Mouse (Mus musculus): ENCODE measurements at regions not wholly inside any gene's neighbourhood (a gene's known extent, or its start where the extent isn't known, plus 50 kb on each side); places are given as distances from the start of the nearest gene placed in this dataset.
"Not testable (repeated sequence)": the region's sequence is repeated elsewhere in the genome, so short reads cannot be mapped to it uniquely, and the experiment has no call there.

DNA sequence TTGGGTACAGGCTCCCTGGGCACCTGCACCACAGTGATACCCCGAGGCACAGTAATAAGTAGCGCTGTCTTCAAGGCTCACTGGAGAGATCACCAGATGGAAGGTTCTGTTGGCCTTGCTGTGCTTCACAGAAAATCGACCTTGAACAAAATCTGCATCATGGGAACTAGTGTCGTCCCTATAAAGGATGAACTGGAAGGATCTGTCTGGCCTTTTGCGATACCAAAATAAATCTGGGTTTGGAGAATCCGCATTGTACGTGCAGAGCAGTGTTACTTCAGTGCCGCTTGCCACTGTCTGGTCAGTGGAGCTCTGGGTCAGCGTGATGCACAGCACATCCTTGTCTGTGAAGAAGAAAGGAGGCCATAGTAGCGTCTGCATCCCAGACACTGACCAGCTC is 105.3 kb downstream of the Dad1 start:
- DNase-seq (ENCODE audit: low read depth) = no peak

DNA sequence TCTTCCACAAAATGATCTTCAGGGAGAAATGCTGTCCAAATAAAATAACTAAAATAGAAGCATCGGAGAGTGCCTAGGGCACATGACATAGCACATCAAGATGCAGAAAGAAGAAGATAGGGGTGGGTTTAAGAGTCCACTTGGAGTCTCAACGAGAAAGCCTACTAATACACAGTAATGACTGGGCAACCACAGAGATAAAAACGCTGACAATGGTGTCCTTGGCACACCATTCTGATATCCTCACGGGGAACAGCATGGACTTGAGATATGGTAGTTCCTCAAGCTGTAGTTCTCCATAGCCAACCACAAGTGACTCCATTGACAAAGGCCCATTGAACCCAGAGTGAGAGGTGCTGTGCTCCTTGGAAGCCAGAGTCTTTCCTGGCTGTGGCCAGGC is 105.8 kb downstream of the Dad1 start:
- DNase-seq (ENCODE audit: low read depth) = no peak

DNA sequence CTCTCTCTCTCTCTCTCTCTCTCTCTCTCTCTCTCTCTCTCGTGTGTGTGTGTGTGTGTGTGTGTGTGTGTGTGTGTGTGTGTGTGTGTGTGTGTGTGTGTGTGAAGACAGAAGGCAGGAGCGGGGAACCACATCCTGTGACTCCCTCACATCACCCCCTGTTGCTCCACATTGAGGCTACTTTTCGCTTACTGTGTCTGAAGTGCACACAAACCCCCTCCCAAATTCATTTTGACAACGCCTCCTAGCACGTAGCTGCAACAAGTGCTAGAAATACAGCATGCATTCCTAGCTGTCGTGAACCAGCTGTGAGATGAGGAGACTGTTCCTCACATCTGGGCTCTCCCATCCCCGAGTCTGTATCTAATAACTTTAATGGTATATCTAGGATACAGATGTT is 106.4 kb downstream of the Dad1 start:
- DNase-seq (ENCODE audit: low read depth) = peak; percentile 63

DNA sequence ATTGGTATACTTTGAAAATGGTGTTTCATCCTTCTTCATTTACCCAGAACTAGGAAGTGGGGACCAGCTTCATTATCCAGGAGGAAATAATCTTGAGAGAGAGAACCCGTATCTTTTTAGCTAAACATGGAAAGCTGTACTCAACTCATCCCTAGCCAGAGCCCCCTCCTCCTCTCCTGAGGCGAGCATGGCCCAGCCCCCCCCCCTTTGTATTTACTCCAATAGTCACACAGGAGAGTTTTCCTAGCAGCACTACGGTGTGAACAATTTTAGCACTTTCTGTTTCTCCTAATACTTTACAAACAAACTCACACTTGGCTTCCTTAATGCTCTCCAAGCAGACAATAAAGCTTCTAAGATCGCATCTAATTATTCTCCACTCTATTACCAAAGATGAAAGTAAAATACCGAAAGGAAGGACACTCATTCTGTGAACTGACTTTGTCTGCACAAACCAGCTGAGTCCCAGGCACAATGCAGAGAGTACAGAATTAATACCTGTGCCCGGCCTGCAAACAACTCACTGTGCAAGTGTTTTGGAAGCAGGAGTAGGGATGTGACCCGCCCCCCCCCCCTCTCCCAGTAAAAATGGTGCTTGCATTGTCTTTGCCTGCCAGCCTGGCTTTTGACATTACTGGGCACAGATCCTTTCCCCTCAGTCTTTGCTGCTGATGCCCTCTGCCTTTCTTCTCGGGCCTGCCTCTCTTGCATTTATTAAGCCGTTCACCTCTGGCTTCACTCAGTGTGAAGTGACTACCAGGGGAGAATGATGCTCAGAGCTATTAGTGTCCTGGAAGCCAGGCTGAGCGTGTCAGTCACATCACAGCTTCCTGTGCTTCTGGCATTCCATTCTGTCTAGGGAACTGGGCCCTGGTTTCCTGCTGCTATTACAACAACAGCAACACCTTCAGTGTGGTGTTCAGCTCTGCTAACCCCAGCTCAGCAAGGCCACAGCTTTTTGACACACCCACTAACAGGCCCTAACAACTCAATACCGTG is 107.9 kb downstream of the Dad1 start:
- DNase-seq (ENCODE audit: low read depth) = no peak

DNA sequence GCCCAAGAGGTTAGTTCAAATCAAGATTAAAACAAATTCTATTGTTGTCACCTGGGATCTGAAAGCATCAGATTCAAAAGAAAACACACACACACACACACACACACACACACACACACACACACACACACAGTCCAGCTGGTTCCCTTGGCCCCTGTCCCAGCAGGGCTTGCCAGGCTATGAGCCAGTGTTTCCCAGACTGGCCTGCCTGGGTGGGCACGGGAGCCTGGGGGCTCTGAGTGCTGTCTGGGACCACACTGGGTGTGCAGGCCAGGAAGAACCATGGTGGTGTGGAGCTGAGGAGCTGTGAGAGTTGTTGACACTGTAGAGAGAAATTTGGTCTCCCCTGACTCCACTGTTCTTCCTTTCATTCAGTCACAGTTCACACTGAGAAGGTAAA is 110.1 kb downstream of the Dad1 start:
- DNase-seq (ENCODE audit: low read depth) = peak; percentile 0

DNA sequence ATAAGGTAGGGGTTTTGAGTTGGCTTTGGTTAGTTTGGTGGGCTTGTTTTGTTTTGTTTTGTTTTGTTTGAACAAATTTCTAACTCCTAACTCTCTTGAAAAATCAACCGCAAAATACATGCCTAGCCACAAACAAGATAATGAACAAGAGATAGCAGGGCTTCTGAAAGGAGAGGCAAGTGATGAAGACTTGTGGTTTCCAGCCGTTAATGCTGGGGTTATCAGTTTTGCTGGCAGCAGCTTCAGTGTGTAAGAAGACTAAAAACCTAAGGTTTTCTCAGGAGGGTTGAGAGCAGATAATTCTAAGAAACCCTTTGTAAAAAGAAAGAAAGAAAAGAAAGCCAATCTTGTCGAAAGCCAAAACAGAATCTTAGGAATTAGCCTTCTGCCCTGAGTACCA is 115.6 kb downstream of the Dad1 start:
- DNase-seq (ENCODE audit: low read depth) = peak; percentile 15

DNA sequence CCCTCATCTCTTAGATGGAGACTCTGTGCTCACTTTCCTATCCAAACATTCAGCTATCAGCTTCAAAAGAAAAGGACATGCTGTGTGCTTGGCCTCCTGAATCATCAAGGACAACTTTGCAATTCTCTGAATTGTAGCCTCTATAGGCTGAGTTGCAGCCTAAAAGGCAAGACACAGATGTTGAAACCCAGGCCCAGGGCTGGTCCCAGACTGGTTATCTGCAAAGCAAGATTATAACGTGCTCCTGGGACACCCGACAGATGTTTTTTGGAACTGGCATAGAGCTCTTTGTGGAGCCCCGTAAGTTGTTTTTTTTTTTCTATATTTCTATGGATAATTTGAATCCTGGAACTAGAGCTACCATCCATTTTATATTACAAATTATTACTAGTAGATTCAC is 117.4 kb downstream of the Dad1 start:
- peak; percentile 2 for DNase-seq (ENCODE audit: low read depth)

DNA sequence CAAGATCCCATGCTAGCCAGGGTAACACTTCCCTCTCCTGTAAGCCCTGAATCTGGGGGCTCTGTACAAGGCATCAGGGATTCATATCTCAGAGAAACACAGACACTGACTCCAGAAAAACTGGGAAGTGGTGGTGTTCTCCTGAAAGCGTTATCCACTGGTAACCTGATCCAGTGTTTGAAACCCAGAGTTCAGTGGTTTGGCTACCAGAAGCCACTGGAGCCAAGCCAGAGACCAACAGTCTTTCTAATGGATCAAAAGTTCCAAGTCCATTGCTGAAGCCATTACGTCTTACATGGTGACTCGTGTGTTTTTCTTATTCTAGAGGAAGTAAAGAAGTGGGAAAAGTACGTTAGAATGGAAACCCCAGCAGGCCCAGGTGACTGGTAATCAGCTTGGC is 125.6 kb downstream of the Dad1 start:
- no peak for DNase-seq (ENCODE audit: low read depth)

DNA sequence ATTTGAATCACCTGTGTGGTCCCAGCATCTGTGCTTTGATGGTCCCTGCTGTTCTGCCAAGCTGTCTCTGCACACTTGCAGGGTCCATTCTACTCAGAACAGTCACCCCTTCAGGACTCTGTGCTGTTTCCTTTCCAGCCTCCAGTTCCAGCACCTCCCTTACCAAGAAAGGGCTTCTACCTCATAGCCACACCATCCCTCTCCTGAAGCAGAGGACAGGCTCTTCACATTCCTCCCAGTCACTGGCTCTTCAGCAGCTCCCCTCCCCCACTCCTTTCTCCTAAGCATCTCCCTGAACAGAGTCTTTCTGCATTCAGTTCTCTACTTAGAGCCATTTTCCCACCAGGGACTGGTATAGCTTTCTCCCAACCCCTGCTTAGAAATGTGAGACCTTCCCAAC is 128.4 kb downstream of the Dad1 start:
- DNase-seq (ENCODE audit: low read depth) = no peak

DNA sequence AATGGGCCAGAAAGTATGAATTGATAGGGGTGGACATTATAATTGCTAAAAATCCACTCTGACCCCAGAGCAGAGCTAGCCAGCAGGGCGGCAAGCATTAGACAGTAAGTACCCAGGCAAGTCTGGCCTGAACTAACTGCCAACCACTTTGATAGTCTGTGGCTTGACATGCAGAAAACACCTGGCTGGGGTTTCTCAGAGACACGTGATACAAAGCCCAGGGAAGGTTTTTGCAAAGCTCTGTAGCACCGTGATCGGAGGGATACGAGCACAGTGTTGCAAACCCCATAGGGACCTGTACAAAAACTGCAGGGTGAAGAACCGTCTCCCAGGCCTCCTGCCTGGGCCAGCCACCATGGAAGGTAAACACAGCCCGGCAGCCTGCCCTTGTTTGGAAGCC is 131.9 kb downstream of the Dad1 start:
- DNase-seq (ENCODE audit: low read depth) = no peak

DNA sequence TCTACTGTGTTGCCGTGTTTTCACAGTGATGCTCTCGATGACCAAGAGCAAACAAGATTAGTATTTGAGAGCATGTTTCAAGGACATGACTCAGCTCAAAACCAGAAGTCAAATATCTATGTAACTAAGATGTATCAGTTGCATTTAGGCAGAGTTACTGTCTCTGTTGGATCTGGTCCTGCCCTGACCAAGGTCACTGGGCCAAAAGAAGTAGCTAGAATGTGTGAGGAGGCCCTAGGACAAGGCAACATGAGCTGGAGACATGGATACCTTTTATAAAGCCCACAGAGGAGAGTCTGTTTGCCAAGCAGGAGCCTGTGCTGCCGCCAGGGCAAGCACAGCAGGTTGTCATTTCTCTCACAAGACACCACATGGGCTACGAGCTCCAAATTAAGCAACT is 132.6 kb downstream of the Dad1 start:
- DNase-seq (ENCODE audit: low read depth) = no peak

DNA sequence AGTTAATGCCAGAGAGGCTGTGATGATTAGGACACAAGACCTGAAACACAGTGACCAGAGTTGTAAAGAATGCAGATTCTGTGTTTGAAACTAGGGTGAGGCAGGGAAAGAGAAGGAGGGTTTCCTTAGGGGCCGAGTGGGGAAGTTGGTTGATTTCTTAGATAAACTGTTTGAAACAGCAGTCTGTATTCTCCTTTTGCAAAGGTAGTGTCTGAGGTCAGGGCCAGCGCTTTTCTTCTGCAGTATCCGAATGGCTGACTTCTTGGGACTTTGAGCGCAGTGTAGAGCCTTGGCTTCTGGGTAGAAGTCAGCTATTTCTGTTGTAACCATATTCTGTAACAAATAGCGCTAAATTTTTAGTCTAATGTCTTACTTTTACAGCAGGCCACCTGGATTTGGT is 133.7 kb downstream of the Dad1 start:
- no peak for DNase-seq (ENCODE audit: low read depth)

DNA sequence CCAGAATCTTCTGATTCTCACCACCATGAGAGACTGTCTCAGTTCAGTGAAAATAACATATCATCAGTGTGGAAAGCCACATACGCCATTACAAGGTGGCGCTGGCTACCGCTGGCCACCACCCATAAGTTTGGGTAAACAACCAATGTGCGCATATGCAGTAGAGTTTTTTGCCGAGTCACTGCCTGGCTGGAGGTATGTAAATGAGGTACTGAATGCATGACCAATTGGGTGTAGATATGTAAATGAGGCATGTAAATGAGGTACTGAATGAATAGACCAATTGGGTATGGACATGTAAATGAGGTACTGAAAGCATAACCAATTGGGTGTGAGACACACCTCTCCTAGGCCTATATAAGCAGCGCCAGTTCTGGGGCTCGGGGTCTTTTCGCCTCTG is 136.3 kb downstream of the Dad1 start:
- DNase-seq (ENCODE audit: low read depth) = not testable (repeated sequence)

DNA sequence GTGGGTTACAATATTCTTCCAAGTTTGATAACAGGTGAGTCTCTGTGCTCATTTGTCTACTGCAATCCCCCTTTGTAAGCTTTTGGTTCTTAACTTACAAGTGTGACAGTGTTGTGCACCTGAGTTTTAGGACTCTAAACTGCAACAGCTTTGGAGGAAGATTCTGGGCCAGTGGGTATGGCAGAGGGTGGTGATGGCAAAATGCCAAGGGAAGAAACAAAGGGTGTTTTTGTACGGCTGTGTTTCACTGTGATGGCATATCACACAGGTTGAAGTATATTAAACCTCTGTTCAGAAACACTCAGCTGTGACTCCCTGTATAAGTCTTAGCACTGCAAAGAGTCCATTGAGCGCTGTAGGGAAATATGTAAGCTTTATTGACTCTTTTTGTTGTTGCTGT is 140.7 kb downstream of the Dad1 start:
- DNase-seq (ENCODE audit: low read depth) = no peak

DNA sequence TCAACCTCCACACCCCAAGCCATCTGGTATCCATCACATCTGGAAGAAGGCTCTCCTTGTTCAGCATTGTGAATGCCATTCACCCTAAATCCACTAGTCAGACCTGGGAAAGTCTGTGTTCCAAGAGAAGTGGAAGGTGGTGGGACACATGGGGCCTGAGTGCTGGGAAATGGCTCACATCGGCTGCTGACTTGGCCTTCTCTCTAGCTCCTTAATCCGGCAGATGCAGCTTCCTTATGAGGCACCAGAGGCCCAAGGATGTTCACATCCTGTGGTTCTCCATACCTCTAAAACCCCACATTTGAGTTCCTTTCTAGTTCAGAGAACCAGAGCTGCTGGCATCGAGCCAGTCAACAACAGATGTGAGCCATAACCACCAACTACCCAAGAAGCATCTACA is 142.9 kb downstream of the Dad1 start:
- DNase-seq (ENCODE audit: low read depth) = peak; percentile 33

DNA sequence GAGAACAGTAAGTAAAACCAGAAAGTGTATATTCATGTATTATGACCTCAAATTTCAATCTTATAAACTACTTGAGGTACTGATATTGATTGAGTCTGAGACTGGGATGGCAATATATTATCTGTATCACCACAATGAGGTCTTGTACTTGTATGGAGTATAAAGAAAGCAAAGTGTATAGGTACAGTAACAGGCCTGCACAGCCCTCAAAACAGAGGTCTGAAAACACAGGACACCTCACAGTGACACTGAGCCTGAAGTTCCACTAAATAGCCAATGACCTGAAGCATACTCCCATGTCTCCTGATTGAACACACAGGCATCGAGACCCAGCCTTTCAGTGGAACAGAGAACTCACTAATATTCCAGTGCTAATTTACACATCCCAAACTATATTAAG is 144.8 kb downstream of the Dad1 start:
- no peak for DNase-seq (ENCODE audit: low read depth)

DNA sequence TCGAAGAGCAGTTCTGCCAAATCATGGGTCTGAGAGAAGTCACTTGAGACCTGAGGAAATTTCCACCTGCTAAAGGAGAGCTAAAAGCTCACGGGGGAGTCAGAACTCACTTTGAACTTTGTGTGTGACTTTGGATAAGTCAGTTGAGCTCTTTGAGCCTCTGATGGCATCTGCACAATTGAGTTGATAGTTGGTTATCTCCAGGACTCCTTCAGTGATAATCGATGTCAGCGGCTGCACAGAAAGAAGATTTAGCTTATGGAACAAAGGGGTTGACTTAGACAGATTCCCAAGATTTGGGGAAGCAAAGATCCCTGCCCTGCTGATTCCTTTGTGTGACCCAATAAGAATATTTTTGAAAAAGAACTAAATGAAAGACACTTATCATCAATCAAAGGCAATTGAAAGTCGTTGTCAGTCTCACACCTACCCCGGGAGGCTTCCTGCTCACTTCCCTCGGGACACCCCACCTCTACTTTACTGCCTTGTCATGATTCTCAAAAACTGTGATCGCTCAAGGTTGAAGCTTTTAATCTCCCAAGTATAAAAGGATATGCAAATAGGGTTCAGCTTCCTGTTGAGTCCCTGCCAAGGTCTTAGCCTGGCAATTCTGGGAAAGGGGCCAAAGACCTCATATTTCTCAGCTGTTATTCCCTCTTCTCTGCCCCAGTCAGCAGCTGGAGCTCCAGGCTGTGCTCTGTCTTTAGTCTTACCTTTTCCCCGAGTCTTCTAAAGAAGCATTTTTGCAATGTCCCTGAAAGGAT is 145.4 kb downstream of the Dad1 start:
- DNase-seq (ENCODE audit: low read depth) = no peak

DNA sequence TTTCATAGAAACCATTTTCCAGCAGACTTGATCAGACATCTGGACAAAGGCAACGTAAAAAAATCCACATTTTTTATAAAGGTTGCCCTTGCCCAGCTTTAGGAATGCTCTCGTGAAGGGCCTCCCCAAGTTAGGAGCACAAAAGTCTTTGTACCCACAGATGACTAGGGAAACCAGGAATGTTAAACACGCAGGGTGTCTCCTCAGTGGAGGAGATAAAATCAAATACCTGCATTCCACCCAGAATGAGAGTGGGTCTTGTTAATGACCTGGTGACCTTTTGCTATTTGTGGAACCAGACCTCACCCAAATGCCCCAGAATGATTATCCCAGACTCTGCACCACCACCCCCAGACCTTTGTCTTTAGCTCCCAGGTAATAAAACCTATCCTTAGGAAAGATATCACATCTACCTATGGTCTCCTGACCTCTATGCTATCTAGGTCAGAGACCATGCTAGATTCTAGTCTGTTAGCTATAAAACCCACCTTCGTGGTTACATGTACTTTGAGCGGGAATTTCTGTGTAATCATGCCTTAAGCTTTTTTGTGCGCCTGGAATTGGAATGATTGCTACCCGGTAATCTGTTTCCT is 146.6 kb downstream of the Dad1 start:
- no peak for DNase-seq (ENCODE audit: low read depth)

DNA sequence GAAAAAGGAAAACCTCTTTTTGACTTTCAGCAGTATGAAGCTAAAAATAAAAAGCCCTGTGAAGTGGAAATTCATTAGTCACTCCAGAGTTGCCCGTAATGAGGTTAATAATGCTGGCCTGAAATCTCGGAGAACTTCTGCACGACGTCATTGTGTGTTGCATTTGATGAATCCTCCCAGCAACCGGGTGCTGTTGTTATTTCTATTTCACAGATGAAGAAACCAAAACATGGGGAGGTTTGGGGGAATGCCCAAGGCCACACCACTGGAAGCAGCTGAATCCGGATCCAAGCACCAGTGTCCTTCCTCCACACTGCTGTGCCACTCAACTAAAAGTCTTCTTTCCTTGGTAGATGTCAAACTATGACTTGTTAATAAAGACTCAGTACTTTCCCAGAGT is 149.7 kb downstream of the Dad1 start:
- DNase-seq (ENCODE audit: low read depth) = no peak

DNA sequence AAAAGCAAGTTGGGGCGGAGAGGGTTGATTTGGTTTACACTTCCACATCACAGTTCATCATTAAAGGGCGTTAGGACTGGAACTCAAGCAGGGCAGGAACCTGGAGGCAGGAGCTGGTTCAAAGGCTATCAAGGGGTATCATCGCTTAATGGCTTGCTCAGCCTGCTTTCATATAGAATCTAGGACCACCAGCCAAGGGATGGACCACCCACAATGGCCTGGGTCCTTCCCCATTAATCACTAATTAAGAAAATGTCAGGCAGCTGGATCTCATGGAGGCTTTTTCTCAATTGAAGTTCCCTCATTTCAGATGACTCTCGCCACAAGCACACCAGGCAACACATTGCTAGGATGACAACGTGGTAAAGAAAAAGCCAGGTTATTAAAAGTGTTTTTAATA is 150.4 kb downstream of the Dad1 start:
- no peak for DNase-seq (ENCODE audit: low read depth)

DNA sequence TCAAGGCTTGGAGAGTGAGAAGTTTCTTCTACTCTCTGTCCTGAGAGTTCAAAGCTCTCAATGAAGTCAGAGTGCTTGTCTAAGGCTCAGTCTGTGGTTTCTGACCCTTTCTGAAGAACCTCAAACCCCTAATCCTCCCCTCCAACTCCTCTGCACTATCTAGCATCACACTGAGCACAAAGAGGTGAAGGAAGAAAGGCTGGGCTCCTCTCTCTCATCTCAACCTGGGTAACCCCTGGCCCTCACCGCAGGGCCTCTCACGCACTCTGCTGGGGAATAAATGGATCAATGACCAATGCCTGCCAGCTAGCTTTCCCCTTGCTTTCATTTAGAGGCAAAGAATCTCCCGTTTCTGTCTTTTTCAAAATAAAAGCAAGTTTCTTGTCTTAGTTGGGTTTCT is 150.8 kb downstream of the Dad1 start:
- DNase-seq (ENCODE audit: low read depth) = no peak

DNA sequence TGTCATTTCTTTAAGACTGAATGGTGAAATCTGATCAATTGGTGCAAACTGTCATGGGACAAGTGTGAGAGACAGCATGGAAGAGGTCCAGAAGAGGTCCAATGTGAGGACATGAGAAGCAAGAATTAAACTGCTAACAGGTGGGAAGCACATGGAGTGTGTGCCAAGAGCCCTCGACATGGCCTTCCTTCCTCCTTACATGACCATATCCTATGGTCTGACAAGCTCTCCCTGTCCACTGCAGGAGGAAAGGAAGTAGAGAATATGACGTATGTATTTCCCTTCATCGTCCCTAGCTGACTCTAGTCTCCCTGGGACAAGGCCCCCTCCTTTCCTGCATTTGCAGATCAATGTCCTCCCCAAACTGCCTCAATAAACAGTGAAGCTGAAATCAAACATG is 152.1 kb downstream of the Dad1 start:
- no peak for DNase-seq (ENCODE audit: low read depth)

DNA sequence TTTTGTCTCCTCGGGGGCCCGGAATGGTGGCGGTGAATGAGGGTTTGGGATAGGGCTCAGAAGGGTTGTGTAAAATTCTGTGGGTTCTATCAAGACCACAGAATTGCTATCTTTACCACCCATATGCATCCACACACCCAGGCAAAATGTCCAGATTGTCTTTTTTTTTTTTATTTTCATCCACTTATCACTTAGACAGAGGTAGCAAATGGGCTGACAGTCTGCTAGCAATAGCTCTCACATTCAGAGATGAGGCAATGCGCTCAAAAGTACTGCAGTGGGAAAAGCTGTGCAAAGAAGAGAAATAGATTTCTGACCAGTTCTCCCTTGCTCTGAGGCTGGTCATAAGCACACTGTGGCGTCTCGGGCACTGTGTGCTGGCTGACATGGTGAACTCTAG is 154.5 kb downstream of the Dad1 start:
- no peak for DNase-seq (ENCODE audit: low read depth)

All from naive thymus-derived CD4-positive, alpha-beta T cell, adult 2 months (primary cell).